Mouse (Mus musculus) liver, postnatal 0 days (tissue): ENCODE results near the gene Insyn1.

Experiments
- CTCF ChIP-seq: sonication (generic); IDR thresholded peaks from 2 replicates; pipeline ENCODE4 v1.5.1; 2016; ENCODE audit warnings: antibody characterized with exemption, low read depth
- EP300 ChIP-seq: IDR thresholded peaks from 2 replicates; pipeline ENCODE4 v1.6.1; 2016; ENCODE audit warnings: antibody characterized with exemption, low read depth, mild to moderate bottlenecking

DNA sequence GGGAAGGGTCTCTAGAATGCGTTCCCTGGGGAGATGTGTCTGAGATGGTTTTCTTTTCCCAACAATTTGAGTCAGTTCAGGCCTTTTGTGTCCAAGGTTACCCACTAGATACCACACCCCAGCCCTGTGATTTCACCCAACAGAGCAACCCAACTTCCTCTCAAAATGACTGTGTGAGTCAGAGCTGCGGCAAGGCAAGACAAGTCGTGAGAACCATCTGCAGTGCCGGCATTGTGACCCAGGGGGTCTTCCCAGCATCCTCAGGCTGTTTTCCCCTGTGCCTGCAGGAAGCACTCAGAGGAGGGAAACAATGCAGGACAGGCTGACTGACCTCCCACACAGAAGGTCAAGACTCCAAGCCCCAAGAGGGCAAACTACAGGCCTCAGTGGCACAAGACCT is 60.5 kb downstream of the Insyn1 start:
- TF ChIP-seq CTCF: no peak
- no peak for TF ChIP-seq EP300
